Mouse (Mus musculus) heart, postnatal 0 days (tissue): ENCODE data around the gene Lmna. TPM values are rescaled to one million over a fixed set of nuclear protein-coding genes. Genes with fewer than 3 reads are reported as not detected.

Source experiments
- ATAC-seq: fragments of 200-750 bp; cut with Nextera tagmentation; 2 replicates; pipeline ENCODE4 v1.8.0; 2017; ENCODE audit warnings: low read depth, moderate number of reproducible peaks, moderate library complexity; ENCODE audit not compliant: insufficient read depth
- DNase-seq: peaks from one replicate; pipeline ENCODE4 v3.0.0-alpha.2; 2016; ENCODE audit warnings: low spot score
- H3K27ac ChIP-seq: fragments of 300-500 bp; sonication (generic); 2 replicates; pipeline ENCODE4 v1.5.1; 2014; ENCODE audit warnings: low read depth, mild to moderate bottlenecking
- H3K27me3 ChIP-seq: fragments of 300-500 bp; sonication (generic); 2 replicates; pipeline ENCODE4 v1.6.1; 2014; ENCODE audit warnings: low read length, mixed read lengths; ENCODE audit not compliant: control insufficient read depth, insufficient read depth
- H3K36me3 ChIP-seq: fragments of 300-500 bp; sonication (generic); replicated peaks from 2 replicates; pipeline ENCODE4 v1.6.1; 2014; ENCODE audit warnings: low read length, mixed read lengths; ENCODE audit not compliant: control insufficient read depth, insufficient read depth
- H3K4me1 ChIP-seq: fragments of 300-500 bp; sonication (generic); 2 replicates; pipeline ENCODE4 v1.6.1; 2014; ENCODE audit warnings: antibody characterized with exemption; ENCODE audit not compliant: control insufficient read depth, insufficient read depth
- H3K4me2 ChIP-seq: fragments of 300-500 bp; sonication (generic); 2 replicates; pipeline ENCODE4 v1.6.1; 2014; ENCODE audit warnings: low read depth, mild to moderate bottlenecking, low read length, moderate library complexity
- H3K4me3 ChIP-seq: fragments of 300-500 bp; sonication (generic); 2 replicates; pipeline ENCODE4 v1.5.1; 2014; ENCODE audit warnings: low read depth, low read length
- H3K9ac ChIP-seq: fragments of 300-500 bp; sonication (generic); replicated peaks from 2 replicates; pipeline ENCODE4 v1.6.1; 2014; ENCODE audit warnings: low read depth, low read length, mixed read lengths
- H3K9me3 ChIP-seq: fragments of 300-500 bp; sonication (generic); replicated peaks from 2 replicates; pipeline ENCODE4 v1.6.1; 2016; ENCODE audit warnings: low read length; ENCODE audit not compliant: control insufficient read depth
- CTCF ChIP-seq: IDR thresholded peaks from 2 replicates; pipeline ENCODE4 v1.5.1; 2016; ENCODE audit warnings: antibody characterized with exemption, control low read depth, low read depth
- EP300 ChIP-seq: IDR thresholded peaks from 2 replicates; pipeline ENCODE4 v1.6.1; 2016; ENCODE audit warnings: antibody characterized with exemption, low read depth
- WGBS: fragments of 180-500 bp; shearing (Covaris S2); extraction: QIAGEN DNeasy Blood & Tissue Kit; methylation state at CpG from one replicate; pipeline ENCODE4 v1.1.7; 2014; 5-methylcytosine and 5-hydroxymethylcytosine counted together
- polyA plus RNA-seq: library from polyadenylated mRNA; unstranded; fragments of >200 nt; fragmentation: Nextera tagmentation; extraction: Ambion mirVana; gene quantifications from 2 replicates; pipeline ENCODE4 v1.2.1, GENCODE M21; 2015
- total RNA-seq: library from RNA; depleted of rRNA; stranded (reverse); fragments of >200 nt; gene quantifications from 2 replicates; pipeline ENCODE4 v1.2.3, GENCODE M21; 2014; ENCODE audit warnings: low replicate concordance; rRNA removed

The Lmna gene
- 156 and 210 TPM in 2 replicates for total RNA-seq
- 109 and 122 TPM in 2 replicates for polyA plus RNA-seq

DNA sequence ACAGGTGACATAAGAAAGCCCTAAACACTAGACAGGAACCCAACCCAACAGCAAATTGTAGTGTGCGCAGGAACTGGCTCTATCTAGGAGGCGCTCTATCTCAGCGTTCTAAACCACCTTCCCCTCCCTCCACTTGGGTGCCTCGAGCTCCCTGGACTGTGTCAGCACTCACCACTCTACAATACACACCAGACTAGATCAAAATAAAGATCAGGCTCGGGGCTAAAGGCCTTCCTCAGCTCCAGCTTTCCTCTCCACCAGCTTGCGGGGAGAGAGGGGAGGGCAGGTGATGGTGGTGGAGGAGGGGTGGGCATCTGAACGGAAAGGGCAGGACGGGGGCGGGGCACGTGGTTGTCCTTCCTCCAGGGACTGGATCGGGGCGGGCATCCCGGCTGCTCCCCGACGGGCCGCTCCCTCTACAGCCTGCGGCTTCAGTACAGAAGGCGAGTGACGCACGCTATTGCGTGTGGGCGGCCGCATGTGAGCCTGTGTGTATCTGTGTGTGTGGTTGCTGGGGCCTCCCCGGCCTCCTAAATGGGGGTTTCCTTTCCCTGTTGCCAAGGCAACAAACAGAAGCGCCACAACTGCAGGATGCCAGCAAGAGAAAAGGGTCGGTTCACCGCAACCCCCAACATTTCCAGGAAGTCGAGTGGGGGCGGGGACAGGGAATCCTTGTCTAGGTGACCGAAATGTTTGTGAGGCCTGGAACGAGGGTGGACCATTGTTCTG lies at the start of gene Lmna:
TSS of gene Lmna (minus strand) at position 265 of the 729 bp plus-strand sequence.
- WGBS, result under 1% methylated on average over 31 of the region's 31 CpGs
- ATAC-seq (peak; percentile 97), DNase-seq (peak; percentile 94)
- Histone ChIP-seq H3K27ac (peak within 1 kb of the TSS; percentile 90), H3K4me2 (peak within 1 kb of the TSS; percentile 62), H3K4me1 (peaks cover 23% of the 10 kb centered on the region), H3K9me3 (no peaks in the 10 kb centered on the region), H3K9ac (peak within 1 kb of the TSS; percentile 41), H3K36me3 (no peaks in the 10 kb centered on the region), H3K4me3 (peak within 1 kb of the TSS; percentile 43), H3K27me3 (no peaks in the 10 kb centered on the region)
- peak; percentile 18; the same call in 1 of the 2 replicates for TF ChIP-seq CTCF
- peak; percentile 89 for TF ChIP-seq EP300

DNA sequence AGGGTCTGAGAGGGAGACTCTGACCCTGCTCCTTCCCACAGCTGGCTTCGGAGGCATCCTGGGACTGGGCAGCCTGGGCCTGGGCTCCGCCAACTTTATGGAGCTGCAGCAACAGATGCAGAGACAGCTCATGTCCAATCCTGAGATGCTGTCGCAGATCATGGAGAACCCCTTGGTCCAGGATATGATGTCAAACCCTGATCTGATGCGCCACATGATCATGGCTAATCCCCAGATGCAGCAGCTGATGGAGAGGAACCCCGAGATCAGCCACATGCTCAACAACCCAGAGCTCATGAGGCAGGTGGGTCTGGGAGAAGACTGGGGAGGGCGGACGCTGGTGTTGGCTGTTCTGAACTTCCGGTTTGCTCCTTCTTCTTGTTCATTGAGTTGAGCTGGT lies 46.9 kb upstream of the Lmna start:
- Histone ChIP-seq H3K4me3 (no peak overlapping the region), H3K4me1 (peaks cover 15% of the 10 kb centered on the region), H3K36me3 (peaks cover 57% of the 10 kb centered on the region), H3K27me3 (no peaks in the 10 kb centered on the region), H3K9me3 (no peaks in the 10 kb centered on the region), H3K4me2 (no peak overlapping the region), H3K9ac (no peak overlapping the region), H3K27ac (no peak overlapping the region)
- TF ChIP-seq CTCF, result no peak
- TF ChIP-seq EP300, result no peak
- no peak for DNase-seq
- 92% methylated on average over 8 of the region's 8 CpGs for WGBS
- no peak for ATAC-seq

DNA sequence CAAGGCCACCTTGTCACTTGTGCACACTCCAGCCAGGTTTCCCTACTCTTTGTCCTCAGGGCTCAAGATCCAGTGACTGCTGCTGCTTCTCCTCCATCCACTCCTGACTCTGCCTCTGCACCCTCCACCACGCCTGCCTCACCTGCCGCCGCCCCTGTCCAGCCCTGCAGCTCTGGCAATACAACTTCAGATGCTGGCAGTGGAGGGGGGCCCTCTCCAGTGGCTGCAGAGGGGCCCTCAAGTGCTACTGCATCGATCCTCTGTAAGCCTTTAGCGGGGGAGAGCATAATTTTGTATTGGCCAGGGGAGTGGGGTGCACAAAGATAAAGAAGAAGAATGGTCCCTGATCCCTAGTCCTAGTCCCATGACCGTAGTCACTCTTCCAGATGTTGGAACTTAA lies 46.0 kb upstream of the Lmna start:
- ATAC-seq, result no peak
- peaks cover 51% of the 10 kb centered on the region for H3K36me3 ChIP-seq
- 98% methylated on average over 6 of the region's 6 CpGs for WGBS

DNA sequence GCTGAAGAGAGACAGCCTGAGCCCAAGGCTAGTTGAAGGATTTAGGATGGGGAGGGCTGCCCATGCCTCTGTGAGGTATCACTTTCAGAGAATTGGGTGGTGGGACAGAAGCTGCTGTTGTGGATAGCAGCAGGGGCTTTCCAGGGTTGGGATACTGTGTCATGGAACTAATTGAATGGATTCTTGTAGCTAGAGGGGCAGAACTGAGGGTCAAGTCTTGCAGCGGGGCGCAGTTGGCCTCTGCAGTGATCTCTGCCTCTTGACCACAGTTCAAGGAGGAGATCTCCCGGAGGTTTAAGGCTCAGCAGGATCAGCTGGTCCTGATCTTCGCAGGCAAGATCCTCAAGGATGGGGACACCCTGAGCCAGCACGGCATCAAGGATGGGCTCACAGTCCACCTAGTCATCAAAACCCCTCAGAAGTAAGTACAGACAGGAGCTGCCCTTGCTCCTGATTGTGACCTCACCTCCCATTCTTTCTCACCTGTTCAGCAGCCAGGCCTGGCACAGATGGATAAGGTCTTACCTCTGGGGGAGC lies 45.4 kb upstream of the Lmna start:
- no peaks in the 10 kb centered on the region for H3K9me3 ChIP-seq
- peaks cover 45% of the 10 kb centered on the region for H3K36me3 ChIP-seq
- DNase-seq, result no peak
- no peaks in the 10 kb centered on the region for H3K27me3 ChIP-seq
- H3K27ac ChIP-seq, result no peak overlapping the region
- no peak overlapping the region for H3K4me2 ChIP-seq
- H3K9ac ChIP-seq, result no peak overlapping the region
- no peak overlapping the region for H3K4me3 ChIP-seq
- ATAC-seq, result no peak
- H3K4me1 ChIP-seq, result peaks cover 20% of the 10 kb centered on the region
- no peak for TF ChIP-seq CTCF
- TF ChIP-seq EP300, result no peak
- 86% methylated on average over 5 of the region's 5 CpGs for WGBS

More for the DNA sequence above, 46.0 kb upstream of the Lmna start:
- H3K4me3 ChIP-seq, result no peak overlapping the region
- no peaks in the 10 kb centered on the region for H3K27me3 ChIP-seq
- H3K9ac ChIP-seq, result no peak overlapping the region
- H3K9me3 ChIP-seq, result no peaks in the 10 kb centered on the region
- no peak overlapping the region for H3K4me2 ChIP-seq
- H3K4me1 ChIP-seq, result peaks cover 20% of the 10 kb centered on the region
- DNase-seq, result no peak
- no peak overlapping the region for H3K27ac ChIP-seq
- TF ChIP-seq EP300, result no peak

DNA sequence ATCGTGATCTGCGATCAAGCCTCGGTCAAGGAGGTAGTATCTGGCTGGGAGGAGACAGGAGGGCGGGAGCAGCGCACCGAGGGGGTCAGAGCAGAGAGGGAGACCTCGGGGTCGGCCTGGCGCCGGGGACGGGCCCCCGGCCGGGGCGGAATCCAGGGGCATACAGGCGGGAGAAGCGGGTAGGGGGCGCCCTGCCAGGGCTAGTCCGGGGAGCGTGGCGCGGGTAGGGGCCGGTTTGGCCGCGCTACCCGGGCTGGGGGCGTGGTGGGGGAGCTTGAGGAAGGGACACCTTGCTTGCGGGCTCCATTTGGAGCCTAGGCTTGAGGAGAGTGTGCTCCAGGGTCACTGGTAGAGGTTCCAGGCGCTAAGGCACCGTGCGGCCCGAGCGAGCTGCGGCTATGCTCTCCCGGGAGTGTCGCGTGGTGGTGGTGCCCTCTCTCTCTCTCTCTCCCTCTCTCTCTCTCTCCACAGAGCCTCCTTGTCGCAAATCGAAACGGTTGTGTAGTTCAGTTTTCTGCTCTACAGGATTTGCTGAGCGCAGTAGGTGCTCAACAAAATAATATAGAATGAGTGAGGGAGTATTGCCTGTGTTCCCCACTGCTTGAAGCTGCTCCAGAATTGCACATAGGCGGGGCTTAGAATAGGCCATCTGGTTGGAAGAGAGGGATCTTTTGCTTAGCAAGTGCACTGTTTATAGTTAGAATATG lies 44.3 kb upstream of the Lmna start:
- peak overlapping the region; percentile 82 for H3K9ac ChIP-seq
- peaks cover 20% of the 10 kb centered on the region for H3K4me1 ChIP-seq
- H3K36me3 ChIP-seq, result peaks cover 34% of the 10 kb centered on the region
- H3K27ac ChIP-seq, result peak overlapping the region; percentile 96
- under 1% methylated on average over 33 of the region's 41 CpGs for WGBS
- ATAC-seq (peak; percentile 9), DNase-seq (peak; percentile 57)
- no peaks in the 10 kb centered on the region for H3K9me3 ChIP-seq
- 0 out of 2 replicates have a peak, but pooled peaks have one; percentile 7 for TF ChIP-seq CTCF
- no peak for TF ChIP-seq EP300
- peak overlapping the region; percentile 79 for H3K4me2 ChIP-seq
- H3K27me3 ChIP-seq, result no peaks in the 10 kb centered on the region
- H3K4me3 ChIP-seq, result peak overlapping the region; percentile 74
